Mouse (Mus musculus) urinary bladder, postnatal 14 days (tissue): ENCODE data around the gene Cyfip2.

Experiments
- DNase-seq: peaks from one replicate; pipeline ENCODE4 v3.0.0; 2021; ENCODE audit warnings: low spot score

Gene Cyfip2

GRCm38 (mm10) chr11:46312523-46313035 is at the start of gene Cyfip2:
Gene Cyfip2 (minus strand): TSS chr11:46312859.
- DNase-seq = no peak

GRCm38 (mm10) chr11:46360991-46361665 is 48.5 kb upstream of the Cyfip2 start:
- no peak for DNase-seq

- DNase-seq = no peak
These were observed 45.7 kb upstream of the Cyfip2 start for GRCm38 (mm10) chr11:46358369-46358768.

GRCm38 (mm10) chr11:46349681-46350410 is 37.2 kb upstream of the Cyfip2 start:
- no peak for DNase-seq

GRCm38 (mm10) chr11:46348416-46348815 is 35.8 kb upstream of the Cyfip2 start:
- no peak for DNase-seq

GRCm38 (mm10) chr11:46347756-46348155 is 35.1 kb upstream of the Cyfip2 start:
- no peak for DNase-seq

- DNase-seq = no peak
These were observed 31.4 kb upstream of the Cyfip2 start for GRCm38 (mm10) chr11:46343886-46344546.

GRCm38 (mm10) chr11:46341960-46342359 is 29.3 kb upstream of the Cyfip2 start:
- no peak for DNase-seq

- DNase-seq = no peak
These were observed 23.4 kb upstream of the Cyfip2 start for GRCm38 (mm10) chr11:46336020-46336419.

GRCm38 (mm10) chr11:46332217-46332616 is 19.6 kb upstream of the Cyfip2 start:
- no peak for DNase-seq

GRCm38 (mm10) chr11:46326271-46327015 is 13.8 kb upstream of the Cyfip2 start:
- DNase-seq = no peak

- DNase-seq = no peak
These were observed 8.9 kb upstream of the Cyfip2 start for GRCm38 (mm10) chr11:46321559-46321958.

GRCm38 (mm10) chr11:46314534-46314933 is 1.9 kb upstream of the Cyfip2 start:
- no peak for DNase-seq

GRCm38 (mm10) chr11:46313851-46314250 is 1.2 kb upstream of the Cyfip2 start:
- DNase-seq = no peak

GRCm38 (mm10) chr11:46311703-46312522 is 746 bp downstream of the Cyfip2 start:
- peak; percentile 11 for DNase-seq

GRCm38 (mm10) chr11:46311181-46311702 is 1.4 kb downstream of the Cyfip2 start:
- no peak for DNase-seq

- no peak for DNase-seq
These were observed 2.0 kb downstream of the Cyfip2 start for GRCm38 (mm10) chr11:46310647-46311063.

GRCm38 (mm10) chr11:46309808-46310555 is 2.7 kb downstream of the Cyfip2 start:
- DNase-seq = no peak

GRCm38 (mm10) chr11:46309111-46309741 is 3.4 kb downstream of the Cyfip2 start:
- no peak for DNase-seq
